Mouse (Mus musculus) frontal cortex, postnatal 10 days (tissue): ENCODE results near the gene Relch.
"Not testable (repeated sequence)": the region's sequence is repeated elsewhere in the genome, so short reads cannot be mapped to it uniquely, and the experiment has no call there.

Experiments used
- DNase-seq, 2 experiments: peaks; one replicate each; pipeline ENCODE4 v3.0.0; 2022; ENCODE audit warnings: low spot score in 2 of 2, mixed read lengths in 1 of 2

The Relch gene

DNA sequence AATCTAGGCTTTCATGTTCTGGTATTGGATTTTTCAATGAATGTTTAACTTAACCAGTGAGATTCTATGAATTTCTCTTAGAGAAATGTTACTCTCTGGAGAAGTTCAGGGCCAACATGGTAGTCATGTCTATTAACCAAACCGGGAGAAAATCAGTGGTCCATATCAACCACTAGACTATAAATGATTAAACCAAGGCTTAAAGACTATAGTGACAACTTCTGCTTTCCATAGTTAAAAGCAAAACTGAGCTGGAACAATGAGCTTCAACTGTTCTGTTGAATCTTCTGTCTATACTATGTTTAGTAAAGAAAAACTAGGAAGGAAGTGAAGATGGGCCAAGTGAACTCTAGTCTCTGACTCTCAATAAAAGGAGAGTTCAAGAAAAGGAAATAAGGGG is 82.8 kb downstream of the Relch start:
- no peak for DNase-seq

- DNase-seq, result no peak
These were observed 83.4 kb downstream of the Relch start for GRCm38 (mm10) chr1:105746858-105747596.

GRCm38 (mm10) chr1:105748091-105748799 is 84.6 kb downstream of the Relch start:
- no peak for DNase-seq

DNA sequence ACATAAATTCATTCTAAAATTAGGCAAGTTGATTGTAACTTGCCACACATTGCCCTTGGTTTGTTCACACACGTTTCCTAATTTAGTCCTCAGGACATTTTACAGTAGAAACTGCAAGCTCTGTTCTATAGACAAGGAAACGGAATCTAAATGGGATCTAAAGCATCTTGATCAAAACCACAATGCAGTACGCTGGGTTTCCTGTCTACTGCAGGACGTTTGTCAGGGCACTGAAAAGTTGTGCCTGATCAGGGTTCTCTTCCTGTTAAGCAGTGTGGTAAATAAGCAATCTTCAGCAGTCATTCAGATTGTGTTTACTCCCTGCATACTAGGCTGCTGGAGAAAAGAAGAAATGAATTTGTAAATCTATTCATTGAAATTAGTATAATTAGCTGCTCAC is 88.5 kb downstream of the Relch start:
- DNase-seq, result no peak

- DNase-seq, result no peak
These were observed 89.3 kb downstream of the Relch start for GRCm38 (mm10) chr1:105752944-105753343.

DNA sequence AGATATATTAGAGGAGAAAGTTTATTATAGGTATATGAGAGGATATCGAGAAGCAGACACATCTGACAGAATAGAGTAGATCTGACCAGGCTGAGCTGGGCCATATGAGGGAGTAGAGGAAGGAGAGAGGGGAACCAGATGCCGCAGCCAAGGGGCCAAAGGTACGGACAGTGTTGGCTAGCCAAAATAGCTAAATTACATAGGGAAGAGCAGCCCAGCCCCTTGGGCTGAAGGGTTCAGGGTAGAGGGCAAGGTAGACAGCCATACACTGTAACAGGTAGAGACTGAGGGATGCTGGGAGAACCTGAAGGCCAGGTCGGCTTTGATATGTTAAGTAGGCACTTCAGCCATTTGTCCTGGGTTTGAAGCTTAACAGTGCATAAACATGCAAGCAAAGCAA is 95.1 kb downstream of the Relch start:
- no peak for DNase-seq

DNA sequence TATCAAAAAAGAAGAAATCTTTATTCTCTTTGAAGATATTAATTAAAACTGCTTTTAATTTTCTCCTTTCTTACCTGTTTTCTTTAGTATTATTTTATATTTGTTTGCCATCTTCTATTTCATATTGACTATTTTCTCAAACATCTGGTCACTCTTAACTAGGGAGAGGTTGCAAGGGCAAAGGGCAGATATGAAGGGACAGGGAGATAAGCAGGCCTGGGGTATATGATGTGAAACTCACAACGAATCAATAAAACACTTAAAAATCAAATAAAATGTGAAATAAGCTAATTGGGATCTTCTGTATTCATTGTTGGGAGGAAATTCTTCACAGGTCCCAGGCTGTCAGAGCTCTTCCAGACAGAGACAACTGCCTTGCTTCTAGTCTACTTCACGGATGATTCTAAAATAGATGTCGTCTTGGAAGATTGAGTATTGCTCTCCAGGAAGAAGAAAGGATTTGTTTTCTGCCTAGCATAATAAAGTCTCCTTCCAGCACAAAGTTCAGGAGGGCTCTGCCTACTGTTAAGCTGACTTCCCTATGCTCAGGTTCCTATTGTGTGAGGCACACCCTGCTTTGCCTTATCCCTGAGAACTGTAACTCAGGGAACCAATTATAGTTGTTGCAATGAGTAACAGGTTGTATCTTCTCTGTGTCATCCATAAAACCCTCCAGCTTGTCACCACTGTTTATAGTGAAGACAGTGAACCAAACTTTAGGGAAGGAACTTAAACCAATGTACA is 95.9 kb downstream of the Relch start:
- DNase-seq, result no peak

DNA sequence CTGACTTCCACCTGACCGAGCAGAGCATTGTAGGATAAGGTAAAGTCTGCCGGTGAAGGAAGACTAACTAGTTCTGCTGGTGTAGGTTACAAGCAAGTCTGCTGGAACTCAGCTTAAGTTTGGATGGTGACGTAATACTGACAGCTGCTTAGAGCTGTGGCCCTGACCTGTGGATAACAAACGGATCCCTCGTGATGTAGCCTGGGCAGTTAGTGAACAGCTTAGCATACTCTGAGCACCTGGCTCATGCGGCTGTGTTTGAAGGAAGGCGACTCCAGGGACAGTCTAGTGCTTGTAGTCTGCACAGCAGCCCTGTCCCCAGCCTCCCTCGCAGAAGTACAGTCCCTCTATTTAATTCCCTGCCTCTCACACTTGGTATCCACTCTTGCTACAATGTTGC is 101.9 kb downstream of the Relch start:
- no peak for DNase-seq

DNA sequence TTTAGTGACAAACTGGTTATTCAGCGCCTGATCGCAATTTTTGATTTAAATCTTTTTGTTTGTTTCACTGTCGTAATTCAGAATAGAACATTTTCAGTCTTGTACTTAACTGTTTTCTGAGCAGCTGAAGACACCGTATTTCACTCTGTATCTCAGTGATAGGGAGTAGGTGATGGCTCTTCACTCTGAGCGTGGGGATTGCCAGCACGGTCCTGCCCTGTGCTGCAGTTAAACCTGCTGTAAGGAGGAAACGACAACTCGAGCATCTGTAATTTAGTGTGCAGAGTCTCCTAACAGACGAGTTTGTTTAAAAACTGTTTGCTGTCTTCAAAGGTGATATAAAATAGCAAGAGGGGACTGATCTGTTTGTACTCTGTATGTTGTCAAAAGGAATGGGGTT is 102.4 kb downstream of the Relch start:
- not testable (repeated sequence) for DNase-seq

- no peak for DNase-seq
These were observed 104.7 kb downstream of the Relch start for GRCm38 (mm10) chr1:105768397-105768796.

DNA sequence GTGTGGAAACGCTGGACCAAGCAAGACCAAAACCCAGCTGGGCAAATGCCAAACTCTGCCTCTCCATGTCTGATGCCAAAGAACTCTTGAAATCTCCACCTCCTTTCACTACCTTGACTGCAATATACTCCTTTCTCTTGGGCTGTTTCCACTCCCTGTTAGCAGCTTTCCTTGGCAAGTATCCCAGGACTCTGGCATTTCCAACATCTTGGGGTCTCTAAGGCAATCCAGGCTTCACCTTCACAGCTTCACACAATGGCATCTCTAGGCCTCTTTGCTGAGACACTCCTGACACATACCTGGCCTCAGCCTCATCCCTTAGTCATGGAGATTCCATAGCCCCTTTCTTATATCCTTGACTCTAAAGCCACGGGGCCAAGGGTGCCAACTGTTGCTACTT is 107.0 kb downstream of the Relch start:
- DNase-seq, result no peak

- DNase-seq, result no peak
These were observed 112.8 kb downstream of the Relch start for GRCm38 (mm10) chr1:105776426-105776825.

GRCm38 (mm10) chr1:105780079-105780456 is 116.4 kb downstream of the Relch start:
- no peak for DNase-seq

DNA sequence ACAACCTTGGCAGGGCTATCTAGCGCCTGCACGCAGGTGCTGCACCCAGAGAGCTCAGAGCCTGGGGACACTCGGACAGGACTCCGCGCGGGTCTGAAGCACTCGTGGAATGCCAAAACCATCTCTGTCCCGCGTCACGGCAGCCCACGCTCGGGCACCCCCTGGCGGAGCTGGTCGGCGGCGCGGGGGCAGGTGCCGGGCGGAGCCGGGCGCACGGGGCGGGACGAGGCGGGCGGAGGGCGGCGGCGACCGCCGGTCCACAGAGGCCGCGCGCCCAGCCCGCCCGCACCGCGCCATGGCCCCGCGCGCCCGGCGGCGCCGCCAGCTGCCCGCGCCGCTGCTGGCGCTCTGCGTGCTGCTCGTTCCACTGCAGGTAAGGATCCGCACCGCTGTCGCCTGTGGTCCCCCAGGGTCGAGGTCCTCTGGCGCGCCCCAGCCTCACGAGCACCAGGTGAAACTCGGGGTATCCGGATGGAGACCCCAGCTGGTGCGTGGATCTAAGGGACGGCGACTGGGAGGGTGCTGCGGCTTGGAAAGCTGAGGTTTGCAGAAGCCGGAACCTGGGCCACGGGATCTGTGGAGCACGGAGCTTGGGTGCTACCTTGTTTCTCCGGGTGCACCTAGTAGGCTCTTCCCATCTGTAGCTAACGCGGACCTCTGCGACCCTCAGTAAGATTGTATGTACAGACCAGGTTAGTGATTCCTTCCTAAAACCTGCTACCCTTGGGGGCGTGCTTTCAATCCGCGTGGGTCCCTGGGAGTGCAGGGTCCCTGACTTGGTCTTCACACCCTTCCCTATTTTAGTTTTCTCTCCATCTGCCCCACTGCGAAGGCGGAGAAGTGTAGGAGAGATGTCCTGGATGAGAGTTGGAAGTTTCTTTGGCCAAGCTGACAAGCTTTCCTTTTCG is 117.0 kb downstream of the Relch start, which contains the start of gene Tnfrsf11a:
TSS of gene Tnfrsf11a (plus strand) at position 262 of the 908 bp plus-strand sequence.
- DNase-seq, result peak in 1 of 2 experiments; percentile 49

DNA sequence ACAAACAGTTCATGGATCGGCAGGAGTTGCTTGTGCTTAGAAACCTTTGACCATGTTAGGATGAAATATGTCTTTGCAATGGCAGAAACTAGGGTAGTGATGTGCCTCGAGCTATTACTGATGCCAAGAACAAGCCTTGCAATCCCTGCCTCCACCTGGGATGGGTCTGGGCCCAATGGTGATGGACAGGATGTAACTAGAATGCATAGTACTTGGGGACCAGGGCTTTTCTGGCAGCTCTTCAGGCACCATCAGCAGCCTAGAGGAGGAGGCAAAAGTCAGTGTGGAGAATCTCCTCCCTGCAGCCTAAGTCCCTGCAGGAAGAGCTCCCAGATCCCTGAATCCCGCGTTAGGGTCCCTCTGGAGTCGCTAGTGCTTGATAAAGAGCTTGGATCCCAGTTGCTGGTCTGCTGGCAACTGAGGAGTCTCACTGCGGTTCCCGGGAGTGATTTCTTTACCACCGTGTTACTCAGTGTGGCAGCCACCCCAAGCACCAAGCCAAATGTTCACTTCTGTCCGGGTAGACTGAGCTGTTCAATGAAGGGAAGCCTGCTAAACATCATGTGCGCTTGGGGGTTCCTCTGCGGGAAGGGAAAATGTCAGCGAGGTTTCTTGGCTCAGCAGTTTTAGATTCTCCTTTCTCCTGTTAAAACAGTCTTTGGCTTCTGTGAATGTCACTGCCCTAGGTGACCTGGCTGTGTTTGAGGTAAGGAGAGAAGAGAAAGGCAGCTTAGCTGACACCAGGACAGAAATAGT is 117.9 kb downstream of the Relch start:
- DNase-seq, result no peak

GRCm38 (mm10) chr1:105784257-105785016 is 120.8 kb downstream of the Relch start:
- DNase-seq, result no peak

DNA sequence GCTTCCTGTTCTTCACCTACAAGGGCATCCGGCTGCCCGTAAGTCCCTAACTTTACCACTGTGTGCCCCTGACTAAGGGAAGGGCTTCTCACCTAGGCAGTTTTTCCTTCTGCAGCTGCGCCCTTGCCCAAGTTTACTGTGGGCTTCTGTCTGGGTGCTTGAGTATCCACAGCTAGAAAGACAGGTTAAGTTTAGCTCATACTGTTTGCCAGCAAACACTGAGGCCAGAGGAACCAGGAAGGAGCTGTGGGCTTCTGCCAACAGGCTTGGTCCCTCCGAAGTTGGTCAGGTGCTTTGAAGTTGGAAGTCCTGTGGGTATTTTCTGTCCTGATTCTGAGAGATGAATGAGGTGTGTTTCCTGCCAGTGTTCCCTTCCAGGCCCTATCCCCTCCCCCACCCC is 121.5 kb downstream of the Relch start:
- DNase-seq, result no peak

DNA sequence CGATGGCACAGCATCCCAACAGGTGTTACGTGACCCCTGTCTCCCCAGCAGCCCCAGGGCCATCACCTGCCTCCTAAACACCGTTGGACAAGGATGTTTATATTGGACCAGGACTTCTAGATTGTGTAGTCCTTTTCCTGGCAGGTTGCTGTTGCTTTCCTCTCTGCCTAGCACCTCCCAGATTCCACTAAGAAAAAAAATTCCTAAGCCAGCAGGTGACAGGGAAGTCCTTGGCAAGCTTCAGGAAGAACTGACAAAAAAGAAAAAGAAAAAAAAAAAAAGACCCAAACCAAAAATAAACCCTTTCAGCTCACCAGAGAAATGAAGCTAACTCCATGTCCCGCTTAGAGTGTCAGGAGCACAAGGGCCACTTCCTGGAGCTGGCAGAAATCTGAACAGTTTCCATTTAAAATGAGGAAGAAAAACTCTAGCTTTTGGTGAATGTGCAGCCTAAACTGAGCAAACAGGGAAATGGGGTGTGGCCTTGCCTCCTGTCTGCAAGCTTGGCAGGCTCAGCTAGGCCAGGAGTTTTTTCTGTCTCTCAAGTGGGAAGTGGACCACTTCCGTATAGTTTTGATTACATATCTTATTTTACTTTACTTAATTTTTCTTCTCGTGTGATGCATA is 123.2 kb downstream of the Relch start:
- no peak for DNase-seq

DNA sequence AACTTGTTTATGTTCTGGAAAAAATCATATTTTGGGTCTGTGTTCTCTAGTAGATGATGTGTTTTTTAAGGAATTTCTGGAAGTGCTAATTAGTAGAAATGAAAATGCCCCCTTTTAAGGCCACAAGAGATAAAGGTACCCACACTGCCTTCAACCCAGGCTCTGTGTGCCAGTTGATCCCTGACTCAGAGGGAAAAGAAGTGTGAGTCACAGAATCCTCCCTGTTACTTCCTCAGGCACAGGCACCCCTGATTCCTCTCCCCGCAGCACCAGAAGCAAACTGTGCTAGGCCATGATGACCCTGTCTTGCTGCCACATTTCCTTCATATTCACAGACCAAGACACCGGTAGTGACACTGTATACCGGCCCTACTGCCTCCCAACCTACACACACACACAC is 126.4 kb downstream of the Relch start:
- no peak for DNase-seq

DNA sequence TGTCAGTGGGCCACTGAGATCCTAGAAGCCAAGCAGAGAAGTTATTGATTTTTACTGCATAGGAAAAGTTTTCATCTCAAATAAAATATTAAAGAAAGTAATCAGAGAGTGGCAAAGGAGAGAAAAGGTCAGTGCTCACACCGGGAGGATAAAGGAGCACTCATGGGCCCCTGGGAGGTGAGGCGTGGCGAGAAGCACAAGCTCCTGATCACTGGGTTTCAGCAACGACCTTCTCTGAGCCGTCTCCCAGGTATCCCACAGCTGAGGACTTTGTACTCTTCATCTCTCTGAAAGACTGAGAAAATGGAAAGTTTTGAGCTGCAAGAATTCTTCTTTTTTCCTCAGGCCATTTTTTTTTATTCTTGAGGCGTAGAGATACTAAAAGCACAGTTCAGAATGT is 131.0 kb downstream of the Relch start:
- DNase-seq, result no peak
